Mouse (Mus musculus) liver, embryonic 14.5 days (tissue): ENCODE data around the gene Zc2hc1b. TPM values are rescaled to one million over a fixed set of nuclear protein-coding genes. Genes with fewer than 3 reads are reported as not detected.

Experiments
- ATAC-seq: fragments of 200-750 bp; cut with Nextera tagmentation; 2 replicates; pipeline ENCODE4 v1.8.0; 2017; ENCODE audit warnings: moderate number of reproducible peaks, mild to moderate bottlenecking, moderate library complexity; ENCODE audit not compliant: insufficient read depth
- DNase-seq, 3 experiments: peaks; one replicate each; pipeline ENCODE4 v3.0.0-alpha.2; 2012 to 2013; ENCODE audit warnings: low read depth in 3 of 3, low spot score in 3 of 3
- H3K27ac ChIP-seq: fragments of 300-500 bp; sonication (generic); 2 replicates; pipeline ENCODE4 v1.5.1; 2014; ENCODE audit warnings: moderate library complexity, mild to moderate bottlenecking, control low read depth, inconsistent platforms
- H3K27me3 ChIP-seq: fragments of 300-500 bp; sonication (generic); 2 replicates; pipeline ENCODE4 v1.6.1; 2014; ENCODE audit warnings: mild to moderate bottlenecking, low read length, moderate library complexity; ENCODE audit not compliant: control insufficient read depth, insufficient read depth
- H3K36me3 ChIP-seq: fragments of 300-500 bp; sonication (generic); replicated peaks from 2 replicates; pipeline ENCODE4 v1.6.1; 2014; ENCODE audit warnings: low read depth; ENCODE audit not compliant: control insufficient read depth, insufficient read depth
- H3K4me1 ChIP-seq, 2 experiments: fragments of 200-500 bp in 1 of 2; fragments of 300-500 bp in 1 of 2; sonication (generic) in 1 of 2; replicated peaks; 2 replicates each; pipeline ENCODE4 v1.6.1; 2012 to 2014; ENCODE audit warnings: antibody characterized with exemption in 1 of 2, inconsistent platforms in 1 of 2, low read length in 1 of 2; ENCODE audit not compliant: control insufficient read depth in 2 of 2, insufficient read depth in 2 of 2
- H3K4me2 ChIP-seq: fragments of 300-500 bp; sonication (generic); 2 replicates; pipeline ENCODE4 v1.6.1; 2014; ENCODE audit warnings: low read depth, mild to moderate bottlenecking, control low read depth, moderate library complexity
- H3K4me3 ChIP-seq, 2 experiments: fragments of 200-500 bp in 1 of 2; fragments of 300-500 bp in 1 of 2; sonication (generic) in 1 of 2; 2 replicates each; pipeline ENCODE4 v1.5.1; 2012 to 2014; ENCODE audit warnings: low read depth in 2 of 2, low read length in 2 of 2, mild to moderate bottlenecking in 2 of 2, control low read depth in 1 of 2, inconsistent platforms in 1 of 2, moderate library complexity in 1 of 2; ENCODE audit not compliant: insufficient read depth in 1 of 2
- H3K9ac ChIP-seq: fragments of 300-500 bp; sonication (generic); replicated peaks from 2 replicates; pipeline ENCODE4 v1.6.1; 2014; ENCODE audit warnings: mild to moderate bottlenecking, control low read depth, moderate library complexity
- H3K9me3 ChIP-seq: fragments of 300-500 bp; sonication (generic); 2 replicates; pipeline ENCODE4 v1.6.1; 2016; ENCODE audit warnings: low read length, mixed read lengths; ENCODE audit not compliant: control insufficient read depth
- CTCF ChIP-seq: IDR thresholded peaks from 2 replicates; pipeline ENCODE4 v1.5.1; 2016; ENCODE audit warnings: antibody characterized with exemption, low read depth, control low read depth
- EP300 ChIP-seq: IDR thresholded peaks from 2 replicates; pipeline ENCODE4 v1.6.1; 2016; ENCODE audit warnings: antibody characterized with exemption, low read depth
- WGBS: fragments of 180-500 bp; shearing (Covaris S2); extraction: QIAGEN DNeasy Blood & Tissue Kit; methylation state at CpG from one replicate; pipeline ENCODE4 v1.1.7; 2014; ENCODE audit not compliant: insufficient replicate concordance; 5-methylcytosine and 5-hydroxymethylcytosine counted together
- polyA plus RNA-seq, 2 experiments: library from polyadenylated mRNA; depleted of rRNA in 1 of 2; stranded (reverse) in 1 of 2; unstranded in 1 of 2; fragments of >200 nt; fragmentation: Nextera tagmentation in 1 of 2; extraction: Ambion mirVana in 1 of 2; gene quantifications; 2 replicates each; pipeline versions ENCODE4 v1.2.1 to v1.2.3; 2012 to 2014

Gene Zc2hc1b
- polyA plus RNA-seq, 2 experiments = not detected

GRCm38 (mm10) chr10:13103838-13104237 lies 74.0 kb downstream of the Zc2hc1b start:
- Histone ChIP-seq H3K27me3 (no peaks in the 10 kb centered on the region), H3K27ac (no peak overlapping the region), H3K4me3 (no peak overlapping the region), H3K4me2 (no peak overlapping the region), H3K4me1 (no peaks in the 10 kb centered on the region), H3K9me3 (no peaks in the 10 kb centered on the region), H3K9ac (no peak overlapping the region), H3K36me3 (no peaks in the 10 kb centered on the region)
- ATAC-seq (no peak), DNase-seq (no peak)
- WGBS = 47% methylated on average over 4 of the region's 4 CpGs
- no peak for TF ChIP-seq CTCF
- TF ChIP-seq EP300 = no peak

- Histone ChIP-seq H3K4me2 (no peak overlapping the region), H3K27me3 (no peaks in the 10 kb centered on the region), H3K27ac (no peak overlapping the region), H3K4me1 (no peaks in the 10 kb centered on the region), H3K9me3 (no peaks in the 10 kb centered on the region), H3K9ac (no peak overlapping the region), H3K4me3 (no peak overlapping the region), H3K36me3 (no peaks in the 10 kb centered on the region)
- WGBS = 48% methylated on average over 4 of the region's 4 CpGs
- no peak for TF ChIP-seq EP300
- no peak for TF ChIP-seq CTCF
- DNase-seq (no peak), ATAC-seq (no peak)
These were observed 75.5 kb downstream of the Zc2hc1b start for GRCm38 (mm10) chr10:13102360-13102759.

- ATAC-seq = no peak
- Histone ChIP-seq H3K9ac (no peak overlapping the region), H3K4me2 (no peak overlapping the region), H3K4me1 (no peaks in the 10 kb centered on the region), H3K4me3 (no peak overlapping the region), H3K9me3 (no peaks in the 10 kb centered on the region), H3K36me3 (no peaks in the 10 kb centered on the region), H3K27me3 (no peaks in the 10 kb centered on the region), H3K27ac (no peak overlapping the region)
- no peak for DNase-seq
- WGBS = 67% methylated on average over 6 of the region's 6 CpGs
- TF ChIP-seq CTCF (no peak), EP300 (no peak)
These were observed 77.7 kb downstream of the Zc2hc1b start for GRCm38 (mm10) chr10:13100061-13100648.

Other genes starting within 250 kb of the Zc2hc1b start
- gene Stx11, start 213.7 kb downstream of the Zc2hc1b start, polyA plus RNA-seq (2012; rRNA removed) = 5.7 and 6.1 TPM in 2 replicates
- gene Stx11, start 213.7 kb downstream of the Zc2hc1b start, polyA plus RNA-seq (2014; fragmentation: Nextera tagmentation; extraction: Ambion mirVana) = 12.3 and 13.1 TPM in 2 replicates
- 22.5 and 27.8 TPM in 2 replicates for gene Sf3b5, start 172.7 kb downstream of the Zc2hc1b start, polyA plus RNA-seq (2012; rRNA removed)
- gene Sf3b5, start 172.7 kb downstream of the Zc2hc1b start, polyA plus RNA-seq (2014; fragmentation: Nextera tagmentation; extraction: Ambion mirVana) = 23.1 and 24.9 TPM in 2 replicates
- 41.0 and 47.0 TPM in 2 replicates for gene Plagl1, start 117.5 kb downstream of the Zc2hc1b start, polyA plus RNA-seq (2012; rRNA removed)
- gene Plagl1, start 117.5 kb downstream of the Zc2hc1b start, polyA plus RNA-seq (2014; fragmentation: Nextera tagmentation; extraction: Ambion mirVana) = 26.3 and 27.5 TPM in 2 replicates
- 12.8 and 18.5 TPM in 2 replicates for gene Ltv1, start 15.1 kb upstream of the Zc2hc1b start, polyA plus RNA-seq (2012; rRNA removed)
- gene Ltv1, start 15.1 kb upstream of the Zc2hc1b start, polyA plus RNA-seq (2014; fragmentation: Nextera tagmentation; extraction: Ambion mirVana) = 29.6 and 32.6 TPM in 2 replicates